Mouse (Mus musculus) midbrain, embryonic 11.5 days (tissue): ENCODE data around the gene Arpp21. TPM values are rescaled to one million over a fixed set of nuclear protein-coding genes. Genes with fewer than 3 reads are reported as not detected.
A peak's percentile ranks its signal among the peaks of the same experiment; 100 is the strongest.

Experiments used
- ATAC-seq: fragments of 200-750 bp; cut with Nextera tagmentation; 2 replicates; pipeline ENCODE4 v1.8.0; 2017; ENCODE audit warnings: moderate TSS enrichment, moderate library complexity; ENCODE audit not compliant: low FRiP score
- DNase-seq: peaks from one replicate; pipeline ENCODE4 v3.0.0; 2015; ENCODE audit warnings: low spot score; ENCODE audit errors: missing footprints
- H3K27ac ChIP-seq: fragments of 300-500 bp; sonication (generic); 2 replicates; pipeline ENCODE4 v1.5.1; 2014; ENCODE audit warnings: low read depth, low read length
- H3K27me3 ChIP-seq: fragments of 300-500 bp; sonication (generic); 2 replicates; pipeline ENCODE4 v1.6.1; 2014; ENCODE audit warnings: mild to moderate bottlenecking, low read length, moderate library complexity, mixed read lengths; ENCODE audit not compliant: control insufficient read depth, insufficient read depth
- H3K36me3 ChIP-seq: fragments of 300-500 bp; sonication (generic); 2 replicates; pipeline ENCODE4 v1.6.1; 2014; ENCODE audit warnings: mild to moderate bottlenecking, low read length, moderate library complexity, mixed read lengths; ENCODE audit not compliant: control insufficient read depth, insufficient read depth
- H3K4me1 ChIP-seq: fragments of 300-500 bp; sonication (generic); 2 replicates; pipeline ENCODE4 v1.6.1; 2014; ENCODE audit warnings: low read length; ENCODE audit not compliant: control insufficient read depth, insufficient read depth
- H3K4me2 ChIP-seq: fragments of 300-500 bp; sonication (generic); 2 replicates; pipeline ENCODE4 v1.6.1; 2014; ENCODE audit warnings: mild to moderate bottlenecking, moderate library complexity
- H3K4me3 ChIP-seq: fragments of 300-500 bp; sonication (generic); 2 replicates; pipeline ENCODE4 v1.5.1; 2014; ENCODE audit warnings: low read depth, low read length
- H3K9ac ChIP-seq: fragments of 300-500 bp; sonication (generic); 2 replicates; pipeline ENCODE4 v1.6.1; 2014; ENCODE audit warnings: low read length
- H3K9me3 ChIP-seq: fragments of 300-500 bp; sonication (generic); 2 replicates; pipeline ENCODE4 v1.6.1; 2016; ENCODE audit warnings: low read length; ENCODE audit not compliant: control insufficient read depth
- WGBS: fragments of 180-500 bp; shearing (Covaris S2); extraction: QIAGEN DNeasy Blood & Tissue Kit; methylation state at CpG from one replicate; pipeline ENCODE4 v1.1.7; 2014; 5-methylcytosine and 5-hydroxymethylcytosine counted together
- polyA plus RNA-seq: library from polyadenylated mRNA; unstranded; fragments of >200 nt; fragmentation: Nextera tagmentation; extraction: Ambion mirVana; gene quantifications from 2 replicates; pipeline ENCODE4 v1.2.1, GENCODE M21; 2014

Gene Arpp21
- polyA plus RNA-seq, 1 experiment from 2014 or later, result 2.4 TPM

- H3K4me2 ChIP-seq, result peak overlapping the region; percentile 96
- ATAC-seq (no peak), DNase-seq (peak; percentile 92)
- H3K27me3 ChIP-seq, result peaks cover 33% of the 10 kb centered on the region
- H3K36me3 ChIP-seq, result no peaks in the 10 kb centered on the region
- H3K27ac ChIP-seq, result no peak overlapping the region
- WGBS, result 18% methylated on average over 12 of the region's 12 CpGs
- H3K9me3 ChIP-seq, result no peaks in the 10 kb centered on the region
- peaks cover 4% of the 10 kb centered on the region; the same call in 1 of the 2 replicates for H3K4me1 ChIP-seq
- peak overlapping the region; percentile 66 for H3K9ac ChIP-seq
- peak overlapping the region; percentile 55 for H3K4me3 ChIP-seq
Measured at GRCm38 (mm10) chr9:112233822-112234504, 1.8 kb downstream of the Arpp21 start.

GRCm38 (mm10) chr9:112233378-112233777 is 2.4 kb downstream of the Arpp21 start:
- Histone ChIP-seq H3K4me2 (no peak overlapping the region), H3K27ac (no peak overlapping the region), H3K36me3 (no peaks in the 10 kb centered on the region), H3K27me3 (peaks cover 33% of the 10 kb centered on the region), H3K9ac (no peak overlapping the region), H3K4me3 (no peak overlapping the region), H3K4me1 (peaks cover 4% of the 10 kb centered on the region; the same call in 1 of the 2 replicates), H3K9me3 (no peaks in the 10 kb centered on the region)
- no peak for DNase-seq
- no peak for ATAC-seq
- WGBS, result 67% methylated on average over 6 of the region's 6 CpGs

GRCm38 (mm10) chr9:112231935-112232575 is 3.7 kb downstream of the Arpp21 start:
- DNase-seq (no peak), ATAC-seq (no peak)
- no peak overlapping the region for H3K9ac ChIP-seq
- WGBS, result 65% methylated on average over 8 of the region's 8 CpGs
- H3K9me3 ChIP-seq, result no peaks in the 10 kb centered on the region
- no peak overlapping the region for H3K4me2 ChIP-seq
- peaks cover 4% of the 10 kb centered on the region; the same call in 1 of the 2 replicates for H3K4me1 ChIP-seq
- H3K27ac ChIP-seq, result no peak overlapping the region
- H3K36me3 ChIP-seq, result no peaks in the 10 kb centered on the region
- H3K4me3 ChIP-seq, result no peak overlapping the region
- peaks cover 33% of the 10 kb centered on the region for H3K27me3 ChIP-seq

- Histone ChIP-seq H3K4me2 (no peak overlapping the region), H3K4me1 (peaks cover 4% of the 10 kb centered on the region; the same call in 1 of the 2 replicates), H3K4me3 (no peak overlapping the region), H3K27me3 (peaks cover 33% of the 10 kb centered on the region), H3K27ac (no peak overlapping the region), H3K9ac (no peak overlapping the region), H3K9me3 (no peaks in the 10 kb centered on the region), H3K36me3 (no peaks in the 10 kb centered on the region)
- DNase-seq, result no peak
- WGBS, result 78% methylated on average over 5 of the region's 5 CpGs
- ATAC-seq, result no peak
Measured at GRCm38 (mm10) chr9:112231383-112231782, 4.4 kb downstream of the Arpp21 start.

- Histone ChIP-seq H3K36me3 (no peaks in the 10 kb centered on the region), H3K27ac (no peak overlapping the region), H3K9me3 (no peaks in the 10 kb centered on the region), H3K9ac (no peak overlapping the region), H3K4me3 (no peak overlapping the region), H3K27me3 (peaks cover 33% of the 10 kb centered on the region), H3K4me2 (no peak overlapping the region), H3K4me1 (peaks cover 4% of the 10 kb centered on the region; the same call in 1 of the 2 replicates)
- ATAC-seq (no peak), DNase-seq (no peak)
- 92% methylated on average over 4 of the region's 4 CpGs for WGBS
Measured at GRCm38 (mm10) chr9:112230716-112231361, 4.9 kb downstream of the Arpp21 start.

GRCm38 (mm10) chr9:112228470-112228869 is 7.3 kb downstream of the Arpp21 start:
- 84% methylated on average over 3 of the region's 3 CpGs for WGBS
- DNase-seq, result no peak
- Histone ChIP-seq H3K4me3 (no peak overlapping the region), H3K27me3 (peaks cover 13% of the 10 kb centered on the region), H3K4me1 (no peaks in the 10 kb centered on the region), H3K9ac (no peak overlapping the region), H3K27ac (no peak overlapping the region), H3K4me2 (no peak overlapping the region), H3K36me3 (no peaks in the 10 kb centered on the region), H3K9me3 (no peaks in the 10 kb centered on the region)
- no peak for ATAC-seq

GRCm38 (mm10) chr9:112227174-112227573 is 8.6 kb downstream of the Arpp21 start:
- Histone ChIP-seq H3K27me3 (peaks cover 1% of the 10 kb centered on the region; the same call in 1 of the 2 replicates), H3K4me3 (no peak overlapping the region), H3K9ac (no peak overlapping the region), H3K4me1 (no peaks in the 10 kb centered on the region), H3K4me2 (no peak overlapping the region), H3K9me3 (no peaks in the 10 kb centered on the region), H3K27ac (no peak overlapping the region), H3K36me3 (no peaks in the 10 kb centered on the region)
- 89% methylated on average over 13 of the region's 13 CpGs for WGBS
- ATAC-seq (no peak), DNase-seq (no peak)

- no peaks in the 10 kb centered on the region for H3K4me1 ChIP-seq
- DNase-seq (no peak), ATAC-seq (no peak)
- H3K9ac ChIP-seq, result no peak overlapping the region
- H3K9me3 ChIP-seq, result no peaks in the 10 kb centered on the region
- H3K27me3 ChIP-seq, result no peaks in the 10 kb centered on the region
- no peak overlapping the region for H3K27ac ChIP-seq
- H3K4me3 ChIP-seq, result no peak overlapping the region
- 56% methylated on average over 1 of the region's 1 CpGs for WGBS
- H3K4me2 ChIP-seq, result no peak overlapping the region
- no peaks in the 10 kb centered on the region for H3K36me3 ChIP-seq
Measured at GRCm38 (mm10) chr9:112226511-112226910, 9.2 kb downstream of the Arpp21 start.

- no peaks in the 10 kb centered on the region for H3K9me3 ChIP-seq
- 79% methylated on average over 2 of the region's 2 CpGs for WGBS
Measured at GRCm38 (mm10) chr9:112225046-112225445, 10.7 kb downstream of the Arpp21 start.

More at GRCm38 (mm10) chr9:112225046-112225445, 10.7 kb downstream of the Arpp21 start:
- H3K27me3 ChIP-seq, result no peaks in the 10 kb centered on the region
- no peak for ATAC-seq
- H3K4me1 ChIP-seq, result no peaks in the 10 kb centered on the region
- H3K36me3 ChIP-seq, result no peaks in the 10 kb centered on the region
- H3K4me3 ChIP-seq, result no peak overlapping the region
- no peak overlapping the region for H3K4me2 ChIP-seq
- no peak overlapping the region for H3K9ac ChIP-seq
- H3K27ac ChIP-seq, result no peak overlapping the region
- DNase-seq, result no peak
